Mouse (Mus musculus): ENCODE measurements around the gene Pcsk5. TPM values are rescaled to one million over a fixed set of nuclear protein-coding genes. Genes with fewer than 3 reads are reported as not detected.

The Pcsk5 gene
- polyA plus RNA-seq (2015; fragmentation: Nextera tagmentation; extraction: Ambion mirVana): 8.5 and 10.9 TPM in 2 replicates

- Histone ChIP-seq H3K4me1 (ENCODE audit: control insufficient read depth, insufficient read depth, low read length) (peaks cover 13% of the 10 kb centered on the region), H3K27me3 (ENCODE audit: control insufficient read depth, insufficient read depth, low read depth, low read length) (peaks cover 2% of the 10 kb centered on the region; the same call in 1 of the 2 replicates), H3K9ac (ENCODE audit: low read depth, low read length) (peak within 1 kb of the TSS; percentile 68), H3K4me3 (ENCODE audit: low read depth, low read length) (peak within 1 kb of the TSS; percentile 81), H3K9me3 (replicated peaks; ENCODE audit: control insufficient read depth, low read length, poor library complexity, severe bottlenecking) (no peaks in the 10 kb centered on the region), H3K27ac (ENCODE audit: low read length) (peak within 1 kb of the TSS; percentile 77), H3K4me2 (ENCODE audit: low read length) (peak within 1 kb of the TSS; percentile 78), H3K36me3 (ENCODE audit: control insufficient read depth, insufficient read depth, low read length) (no peaks in the 10 kb centered on the region)
- WGBS: under 1% methylated on average over 35 of the region's 36 CpGs
- peak; percentile 97 for ATAC-seq
These were observed at the start of gene Pcsk5 for GRCm38 (mm10) chr19:17837471-17837859. Gene Pcsk5, minus strand, starts transcription at chr19:17837632.

- ATAC-seq: no peak
- WGBS: 83% methylated on average over 7 of the region's 7 CpGs
These were observed 38.4 kb upstream of the Pcsk5 start for GRCm38 (mm10) chr19:17875804-17876203.

GRCm38 (mm10) chr19:17874388-17874787, 37.0 kb upstream of the Pcsk5 start:
- H3K4me1 ChIP-seq (ENCODE audit: control insufficient read depth, insufficient read depth, low read length): no peaks in the 10 kb centered on the region
- no peak overlapping the region for H3K9ac ChIP-seq (ENCODE audit: low read depth, low read length)
- no peak overlapping the region for H3K4me3 ChIP-seq (ENCODE audit: low read depth, low read length)
- no peaks in the 10 kb centered on the region for H3K9me3 ChIP-seq (replicated peaks; ENCODE audit: control insufficient read depth, low read length, poor library complexity, severe bottlenecking)
- no peaks in the 10 kb centered on the region for H3K36me3 ChIP-seq (ENCODE audit: control insufficient read depth, insufficient read depth, low read length)
- H3K27ac ChIP-seq (ENCODE audit: low read length): no peak overlapping the region
- no peaks in the 10 kb centered on the region for H3K27me3 ChIP-seq (ENCODE audit: control insufficient read depth, insufficient read depth, low read depth, low read length)
- ATAC-seq: no peak
- no peak overlapping the region for H3K4me2 ChIP-seq (ENCODE audit: low read length)
- 55% methylated on average over 2 of the region's 2 CpGs for WGBS

More at GRCm38 (mm10) chr19:17875804-17876203, 38.4 kb upstream of the Pcsk5 start:
- no peaks in the 10 kb centered on the region for H3K27me3 ChIP-seq (ENCODE audit: control insufficient read depth, insufficient read depth, low read depth, low read length)
- no peak overlapping the region for H3K4me3 ChIP-seq (ENCODE audit: low read depth, low read length)
- no peak overlapping the region for H3K9ac ChIP-seq (ENCODE audit: low read depth, low read length)
- H3K9me3 ChIP-seq (replicated peaks; ENCODE audit: control insufficient read depth, low read length, poor library complexity, severe bottlenecking): no peaks in the 10 kb centered on the region
- H3K4me1 ChIP-seq (ENCODE audit: control insufficient read depth, insufficient read depth, low read length): no peaks in the 10 kb centered on the region
- H3K4me2 ChIP-seq (ENCODE audit: low read length): no peak overlapping the region
- no peaks in the 10 kb centered on the region for H3K36me3 ChIP-seq (ENCODE audit: control insufficient read depth, insufficient read depth, low read length)
- no peak overlapping the region for H3K27ac ChIP-seq (ENCODE audit: low read length)

- WGBS: 66% methylated on average over 2 of the region's 2 CpGs
- Histone ChIP-seq H3K4me2 (ENCODE audit: low read length) (no peak overlapping the region), H3K4me3 (ENCODE audit: low read depth, low read length) (no peak overlapping the region), H3K9ac (ENCODE audit: low read depth, low read length) (no peak overlapping the region), H3K9me3 (replicated peaks; ENCODE audit: control insufficient read depth, low read length, poor library complexity, severe bottlenecking) (no peaks in the 10 kb centered on the region), H3K4me1 (ENCODE audit: control insufficient read depth, insufficient read depth, low read length) (no peaks in the 10 kb centered on the region), H3K27ac (ENCODE audit: low read length) (no peak overlapping the region), H3K36me3 (ENCODE audit: control insufficient read depth, insufficient read depth, low read length) (no peaks in the 10 kb centered on the region), H3K27me3 (ENCODE audit: control insufficient read depth, insufficient read depth, low read depth, low read length) (no peaks in the 10 kb centered on the region)
- ATAC-seq: no peak
These were observed 36.3 kb upstream of the Pcsk5 start for GRCm38 (mm10) chr19:17873755-17874154.

GRCm38 (mm10) chr19:17866317-17866891, 29.0 kb upstream of the Pcsk5 start:
- H3K36me3 ChIP-seq (ENCODE audit: control insufficient read depth, insufficient read depth, low read length): no peaks in the 10 kb centered on the region
- no peaks in the 10 kb centered on the region for H3K4me1 ChIP-seq (ENCODE audit: control insufficient read depth, insufficient read depth, low read length)
- 79% methylated on average over 3 of the region's 3 CpGs for WGBS
- H3K4me2 ChIP-seq (ENCODE audit: low read length): no peak overlapping the region
- H3K27me3 ChIP-seq (ENCODE audit: control insufficient read depth, insufficient read depth, low read depth, low read length): no peaks in the 10 kb centered on the region
- H3K4me3 ChIP-seq (ENCODE audit: low read depth, low read length): no peak overlapping the region
- H3K27ac ChIP-seq (ENCODE audit: low read length): no peak overlapping the region
- no peak for ATAC-seq
- no peak overlapping the region for H3K9ac ChIP-seq (ENCODE audit: low read depth, low read length)
- H3K9me3 ChIP-seq (replicated peaks; ENCODE audit: control insufficient read depth, low read length, poor library complexity, severe bottlenecking): no peaks in the 10 kb centered on the region

GRCm38 (mm10) chr19:17860351-17861014, 23.1 kb upstream of the Pcsk5 start:
- H3K4me3 ChIP-seq (ENCODE audit: low read depth, low read length): no peak overlapping the region
- 64% methylated on average over 4 of the region's 4 CpGs for WGBS
- no peaks in the 10 kb centered on the region for H3K27me3 ChIP-seq (ENCODE audit: control insufficient read depth, insufficient read depth, low read depth, low read length)
- no peak overlapping the region for H3K27ac ChIP-seq (ENCODE audit: low read length)
- H3K4me1 ChIP-seq (ENCODE audit: control insufficient read depth, insufficient read depth, low read length): no peaks in the 10 kb centered on the region
- ATAC-seq: no peak
- no peaks in the 10 kb centered on the region for H3K9me3 ChIP-seq (replicated peaks; ENCODE audit: control insufficient read depth, low read length, poor library complexity, severe bottlenecking)
- H3K9ac ChIP-seq (ENCODE audit: low read depth, low read length): no peak overlapping the region
- H3K36me3 ChIP-seq (ENCODE audit: control insufficient read depth, insufficient read depth, low read length): no peaks in the 10 kb centered on the region
- H3K4me2 ChIP-seq (ENCODE audit: low read length): no peak overlapping the region

GRCm38 (mm10) chr19:17856741-17857140, 19.3 kb upstream of the Pcsk5 start:
- no peaks in the 10 kb centered on the region for H3K36me3 ChIP-seq (ENCODE audit: control insufficient read depth, insufficient read depth, low read length)
- no peak overlapping the region for H3K9ac ChIP-seq (ENCODE audit: low read depth, low read length)
- H3K4me1 ChIP-seq (ENCODE audit: control insufficient read depth, insufficient read depth, low read length): no peaks in the 10 kb centered on the region
- H3K27ac ChIP-seq (ENCODE audit: low read length): no peak overlapping the region
- H3K4me3 ChIP-seq (ENCODE audit: low read depth, low read length): no peak overlapping the region
- no peak overlapping the region for H3K4me2 ChIP-seq (ENCODE audit: low read length)
- WGBS: 62% methylated on average over 3 of the region's 3 CpGs
- no peaks in the 10 kb centered on the region for H3K27me3 ChIP-seq (ENCODE audit: control insufficient read depth, insufficient read depth, low read depth, low read length)
- no peaks in the 10 kb centered on the region for H3K9me3 ChIP-seq (replicated peaks; ENCODE audit: control insufficient read depth, low read length, poor library complexity, severe bottlenecking)
- no peak for ATAC-seq

- WGBS: 90% methylated on average over 2 of the region's 2 CpGs
- no peak overlapping the region for H3K4me3 ChIP-seq (ENCODE audit: low read depth, low read length)
- no peaks in the 10 kb centered on the region for H3K27me3 ChIP-seq (ENCODE audit: control insufficient read depth, insufficient read depth, low read depth, low read length)
- no peak for ATAC-seq
- no peak overlapping the region for H3K27ac ChIP-seq (ENCODE audit: low read length)
- H3K4me1 ChIP-seq (ENCODE audit: control insufficient read depth, insufficient read depth, low read length): no peaks in the 10 kb centered on the region
- H3K4me2 ChIP-seq (ENCODE audit: low read length): no peak overlapping the region
- no peaks in the 10 kb centered on the region for H3K36me3 ChIP-seq (ENCODE audit: control insufficient read depth, insufficient read depth, low read length)
- H3K9me3 ChIP-seq (replicated peaks; ENCODE audit: control insufficient read depth, low read length, poor library complexity, severe bottlenecking): no peaks in the 10 kb centered on the region
- no peak overlapping the region for H3K9ac ChIP-seq (ENCODE audit: low read depth, low read length)
These were observed 11.0 kb upstream of the Pcsk5 start for GRCm38 (mm10) chr19:17848417-17848816.

GRCm38 (mm10) chr19:17845967-17846366, 8.5 kb upstream of the Pcsk5 start:
- Histone ChIP-seq H3K36me3 (ENCODE audit: control insufficient read depth, insufficient read depth, low read length) (no peaks in the 10 kb centered on the region), H3K4me1 (ENCODE audit: control insufficient read depth, insufficient read depth, low read length) (no peaks in the 10 kb centered on the region), H3K9me3 (replicated peaks; ENCODE audit: control insufficient read depth, low read length, poor library complexity, severe bottlenecking) (no peaks in the 10 kb centered on the region), H3K4me2 (ENCODE audit: low read length) (no peak overlapping the region), H3K9ac (ENCODE audit: low read depth, low read length) (no peak overlapping the region), H3K4me3 (ENCODE audit: low read depth, low read length) (no peak overlapping the region), H3K27me3 (ENCODE audit: control insufficient read depth, insufficient read depth, low read depth, low read length) (peaks cover 3% of the 10 kb centered on the region; the same call in 1 of the 2 replicates), H3K27ac (ENCODE audit: low read length) (no peak overlapping the region)
- 39% methylated on average over 5 of the region's 5 CpGs for WGBS
- ATAC-seq: no peak

All from midbrain, embryonic 16.5 days (tissue).